Mouse (Mus musculus) hindbrain, embryonic 13.5 days (tissue): Measurements from ENCODE around the gene Nat8f1. TPM values are rescaled to one million over a fixed set of nuclear protein-coding genes. Genes with fewer than 3 reads are reported as not detected.
A peak's percentile ranks its signal among the peaks of the same experiment; 100 is the strongest.
"Not testable (repeated sequence)": the region's sequence is repeated elsewhere in the genome, so short reads cannot be mapped to it uniquely, and the experiment has no call there.

Source experiments
- ATAC-seq: fragments of 200-750 bp; cut with Nextera tagmentation; 2 replicates; pipeline ENCODE4 v1.8.0; 2017; ENCODE audit warnings: moderate TSS enrichment; ENCODE audit not compliant: low FRiP score
- H3K27ac ChIP-seq: fragments of 300-500 bp; sonication (generic); 2 replicates; pipeline ENCODE4 v1.5.1; 2015; ENCODE audit warnings: inconsistent platforms, mild to moderate bottlenecking, moderate library complexity
- H3K27me3 ChIP-seq: fragments of 300-500 bp; sonication (generic); 2 replicates; pipeline ENCODE4 v1.6.1; 2015; ENCODE audit warnings: mild to moderate bottlenecking, inconsistent platforms
- H3K36me3 ChIP-seq: fragments of 300-500 bp; sonication (generic); 2 replicates; pipeline ENCODE4 v1.6.1; 2015; ENCODE audit warnings: mild to moderate bottlenecking, inconsistent platforms
- H3K4me1 ChIP-seq: fragments of 300-500 bp; sonication (generic); replicated peaks from 2 replicates; pipeline ENCODE4 v1.6.1; 2015; ENCODE audit warnings: inconsistent platforms
- H3K4me2 ChIP-seq: fragments of 300-500 bp; sonication (generic); 2 replicates; pipeline ENCODE4 v1.6.1; 2015; ENCODE audit warnings: inconsistent platforms, mild to moderate bottlenecking, moderate library complexity
- H3K4me3 ChIP-seq: fragments of 300-500 bp; sonication (generic); 2 replicates; pipeline ENCODE4 v1.5.1; 2015; ENCODE audit warnings: mild to moderate bottlenecking, inconsistent platforms
- H3K9ac ChIP-seq: fragments of 300-500 bp; sonication (generic); 2 replicates; pipeline ENCODE4 v1.6.1; 2015; ENCODE audit warnings: mild to moderate bottlenecking, inconsistent platforms
- H3K9me3 ChIP-seq: fragments of 300-500 bp; sonication (generic); 2 replicates; pipeline ENCODE4 v1.6.1; 2016; ENCODE audit warnings: inconsistent platforms
- WGBS: fragments of 180-500 bp; shearing (Covaris S2); methylation state at CpG from one replicate; pipeline ENCODE4 v1.1.7; 2015; 5-methylcytosine and 5-hydroxymethylcytosine counted together
- polyA plus RNA-seq: library from polyadenylated mRNA; unstranded; fragments of >200 nt; fragmentation: Nextera tagmentation; extraction: Ambion mirVana; gene quantifications from 2 replicates; pipeline ENCODE4 v1.2.1, GENCODE M21; 2015

The Nat8f1 gene
- 16.0 and 20.0 TPM in 2 replicates for polyA plus RNA-seq

DNA sequence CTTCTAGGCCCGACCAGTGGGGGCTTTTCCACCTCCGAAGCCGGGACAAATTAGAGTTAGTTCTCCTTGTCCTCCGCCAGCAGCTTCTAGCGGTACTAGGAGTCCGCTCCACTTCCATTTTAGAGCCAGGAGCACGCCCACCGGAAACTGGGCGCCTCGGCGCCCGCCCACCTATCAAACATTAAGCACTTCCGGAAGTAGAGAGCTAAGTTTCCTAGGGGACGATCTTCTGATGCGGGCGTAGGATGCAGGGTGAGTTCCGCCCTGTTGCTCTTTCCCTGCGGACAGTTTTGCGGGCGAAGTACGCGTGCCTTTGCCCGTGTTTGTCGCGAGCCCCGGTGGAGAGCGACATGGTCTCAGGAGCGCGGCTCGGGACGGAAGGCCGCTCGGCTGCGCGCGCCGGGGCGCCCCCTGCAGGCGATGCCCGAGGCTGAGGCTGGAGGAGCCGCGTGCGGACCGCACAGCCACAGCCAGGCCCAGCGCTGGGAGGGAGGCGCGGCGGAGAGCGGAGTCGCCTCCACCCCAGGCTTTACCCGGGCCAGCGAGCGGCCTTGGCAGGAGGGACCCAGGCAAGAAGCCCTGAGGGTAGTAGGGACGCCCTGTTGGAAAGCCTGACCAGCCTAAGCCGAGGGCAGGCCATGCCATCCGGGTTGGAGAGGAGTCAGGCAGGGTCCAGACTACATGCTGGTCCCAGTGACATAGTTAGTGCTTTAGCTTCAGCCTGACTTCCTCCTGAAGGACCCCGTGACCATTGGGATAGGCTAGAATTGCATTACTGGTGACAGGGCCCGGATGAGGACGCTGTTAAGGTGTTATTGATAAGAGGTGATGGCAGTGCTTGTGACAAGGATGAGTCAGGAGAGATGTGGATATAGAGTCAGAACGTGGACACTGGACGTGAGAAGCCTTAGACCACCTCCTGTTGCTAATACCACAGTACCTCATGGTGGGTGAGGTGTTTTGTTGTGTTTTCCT, at the start of gene Nat8f1:
Gene Nat8f1 (minus strand): TSS at position 149 of the 975 bp plus-strand sequence.
- Histone ChIP-seq H3K4me3 (peak within 1 kb of the TSS; percentile 52), H3K4me1 (peaks cover 19% of the 10 kb centered on the region), H3K9ac (peak within 1 kb of the TSS; percentile 84), H3K27ac (peak within 1 kb of the TSS; percentile 91), H3K4me2 (peak within 1 kb of the TSS; percentile 82)
- H3K9me3 ChIP-seq, H3K36me3 ChIP-seq, H3K27me3 ChIP-seq: not testable (repeated sequence)
- under 1% methylated on average over 61 of the region's 61 CpGs for WGBS
- ATAC-seq: peak; percentile 97

DNA sequence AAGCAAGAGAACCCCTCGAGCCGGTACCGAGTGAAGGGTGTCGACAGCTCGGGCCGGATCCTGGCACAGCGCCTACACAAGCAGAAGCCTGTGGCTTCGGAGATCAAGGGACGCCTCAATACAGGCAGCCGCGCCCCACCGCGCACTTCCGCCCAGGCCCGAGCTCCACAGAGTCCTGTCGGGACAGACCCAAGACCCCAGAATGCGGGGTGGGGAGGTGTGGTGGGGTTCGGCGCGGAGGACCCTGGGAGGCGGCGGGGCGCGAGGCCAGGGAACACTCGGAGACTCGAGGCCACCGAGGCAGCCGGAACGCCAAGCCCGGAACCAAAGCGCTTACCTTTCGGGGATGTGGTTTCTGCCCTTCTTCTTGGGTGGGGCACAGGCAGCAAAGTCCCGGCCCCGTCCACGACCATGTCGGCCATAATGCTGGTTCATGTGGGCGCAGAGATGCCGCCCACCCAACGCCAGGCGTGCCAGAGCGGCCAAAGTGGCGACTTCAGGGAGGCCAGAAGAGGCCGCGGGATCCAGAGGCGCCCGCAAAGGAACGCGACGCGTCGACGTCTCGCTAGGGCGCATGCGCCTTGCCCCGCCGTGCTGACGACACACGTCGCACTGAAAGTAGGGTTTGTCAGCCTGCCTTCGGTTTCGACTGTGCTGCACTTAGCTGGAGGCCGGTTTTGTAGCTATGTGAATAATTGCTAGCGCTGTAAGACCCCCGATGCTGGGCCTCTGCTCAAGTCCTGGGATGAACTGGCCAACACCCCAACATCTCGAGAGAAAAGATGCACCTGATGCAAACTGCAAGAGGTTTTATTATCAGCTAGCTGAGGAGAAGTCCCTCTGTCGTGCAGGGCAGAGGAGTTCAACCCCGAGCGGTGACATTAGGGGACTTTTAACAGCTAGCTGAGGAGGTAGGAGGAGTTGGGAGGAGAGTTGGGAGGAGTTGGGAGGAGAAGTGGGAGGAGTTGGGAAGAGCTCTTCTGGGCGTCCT, 45.9 kb upstream of the Nat8f1 start, which contains the start of gene Dusp11:
Gene Dusp11 (minus strand): TSS at position 567 of the 991 bp plus-strand sequence.
- Histone ChIP-seq H3K9me3 (no peaks in the 10 kb centered on the region), H3K27ac (peak within 1 kb of the TSS; percentile 96), H3K4me2 (peak within 1 kb of the TSS; percentile 77), H3K9ac (peak within 1 kb of the TSS; percentile 92), H3K36me3 (peaks cover 20% of the 10 kb centered on the region), H3K27me3 (no peaks in the 10 kb centered on the region), H3K4me3 (peak within 1 kb of the TSS; percentile 84), H3K4me1 (peaks cover 32% of the 10 kb centered on the region)
- WGBS: under 1% methylated on average over 70 of the region's 70 CpGs
- ATAC-seq: peak; percentile 97

DNA sequence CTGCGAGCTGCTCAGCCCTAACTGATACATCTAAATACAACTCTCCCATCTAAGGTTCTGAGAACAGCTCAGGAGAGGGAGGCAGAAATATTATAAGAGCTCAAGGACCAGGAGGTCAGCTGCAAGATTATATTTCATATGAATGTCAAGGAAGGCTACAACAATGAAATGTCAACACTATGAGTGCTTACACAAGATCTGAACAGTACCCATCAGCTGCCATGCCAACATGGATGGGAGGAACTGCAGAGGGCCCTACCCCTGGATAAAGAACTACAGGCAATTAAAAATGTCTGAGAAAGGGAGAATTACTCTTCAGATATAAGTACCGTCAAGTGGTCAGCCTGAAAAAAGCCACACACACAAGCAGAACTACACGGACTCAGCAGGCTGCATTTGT, 42.1 kb upstream of the Nat8f1 start:
- no peaks in the 10 kb centered on the region for H3K9me3 ChIP-seq
- H3K27ac ChIP-seq: no peak overlapping the region
- 92% methylated on average over 3 of the region's 3 CpGs for WGBS
- ATAC-seq: no peak
- H3K36me3 ChIP-seq: peaks cover 53% of the 10 kb centered on the region
- no peak overlapping the region for H3K4me2 ChIP-seq
- H3K9ac ChIP-seq: no peak overlapping the region
- no peak overlapping the region for H3K4me3 ChIP-seq
- peaks cover 31% of the 10 kb centered on the region for H3K4me1 ChIP-seq
- H3K27me3 ChIP-seq: no peaks in the 10 kb centered on the region

DNA sequence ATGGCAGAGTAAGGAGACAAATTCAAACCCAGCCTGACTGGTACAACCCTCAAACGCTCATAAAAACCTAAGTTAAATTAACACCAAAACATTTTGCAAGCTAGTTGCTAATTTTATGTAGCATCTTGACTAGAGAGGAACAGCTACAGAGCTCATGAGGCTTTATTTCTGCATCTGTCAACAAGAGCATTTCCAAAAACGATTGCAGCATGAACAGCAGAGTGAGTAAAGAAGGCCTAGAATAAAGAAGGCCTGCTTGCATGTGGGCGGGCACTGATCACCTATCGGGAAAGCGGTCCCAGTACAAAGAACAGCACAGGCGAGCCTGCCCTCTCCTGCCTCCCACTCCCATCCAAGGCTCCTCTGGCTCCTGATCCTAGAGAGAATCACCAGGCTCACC, 33.1 kb upstream of the Nat8f1 start:
- Histone ChIP-seq H3K4me1 (no peaks in the 10 kb centered on the region), H3K36me3 (peaks cover 91% of the 10 kb centered on the region), H3K9me3 (no peaks in the 10 kb centered on the region), H3K4me3 (no peak overlapping the region), H3K27ac (no peak overlapping the region), H3K9ac (no peak overlapping the region), H3K27me3 (no peaks in the 10 kb centered on the region), H3K4me2 (no peak overlapping the region)
- ATAC-seq: no peak
- 85% methylated on average over 6 of the region's 6 CpGs for WGBS

DNA sequence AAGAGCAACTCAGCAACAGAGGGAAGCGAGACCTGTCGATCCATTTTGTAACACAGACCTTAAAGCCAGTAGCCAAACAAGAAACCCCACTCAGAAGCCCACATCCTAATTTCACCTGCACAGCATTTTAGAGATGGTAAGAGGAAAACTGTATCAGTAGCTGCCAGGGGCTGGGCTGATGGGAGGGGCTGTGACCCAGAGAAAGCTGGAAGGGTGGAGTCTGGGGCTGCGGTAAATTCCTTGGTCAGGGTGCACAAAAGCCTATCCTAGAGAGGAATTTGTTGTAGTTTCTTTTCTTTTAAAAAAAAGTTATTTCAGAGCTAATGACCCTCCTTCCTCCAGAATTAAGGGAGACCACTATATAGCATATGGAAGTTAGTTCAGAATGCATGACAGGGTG, 27.0 kb upstream of the Nat8f1 start:
- no peak overlapping the region for H3K4me2 ChIP-seq
- H3K9ac ChIP-seq: no peak overlapping the region
- H3K4me3 ChIP-seq: no peak overlapping the region
- H3K4me1 ChIP-seq: no peaks in the 10 kb centered on the region
- H3K27ac ChIP-seq: no peak overlapping the region
- H3K36me3 ChIP-seq: peaks cover 54% of the 10 kb centered on the region
- 95% methylated on average over 3 of the region's 3 CpGs for WGBS
- no peak for ATAC-seq
- H3K27me3 ChIP-seq: no peaks in the 10 kb centered on the region
- no peaks in the 10 kb centered on the region for H3K9me3 ChIP-seq

DNA sequence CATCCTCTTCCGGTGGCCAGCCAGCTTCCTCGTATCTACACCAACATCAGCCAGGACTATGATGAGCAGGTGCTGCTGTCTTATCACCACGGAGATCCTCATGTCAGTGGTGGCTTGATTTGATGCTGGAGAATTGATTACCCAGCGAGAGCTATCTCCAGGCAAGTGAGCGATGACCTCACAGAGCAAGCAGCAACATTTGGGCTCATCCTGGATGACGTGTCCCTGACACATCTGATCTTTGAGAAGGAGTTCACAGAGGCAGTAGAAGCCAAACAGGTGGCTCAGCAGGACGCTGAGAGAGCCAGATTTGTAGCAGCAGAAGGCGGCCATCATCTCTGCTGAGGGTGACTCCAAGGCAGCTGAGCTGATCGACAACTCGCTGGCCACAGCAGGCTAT, 23.2 kb upstream of the Nat8f1 start:
- no peak for ATAC-seq
- no peak overlapping the region for H3K27ac ChIP-seq
- H3K9ac ChIP-seq: no peak overlapping the region
- H3K4me3 ChIP-seq: no peak overlapping the region
- H3K4me2 ChIP-seq: no peak overlapping the region
- no peaks in the 10 kb centered on the region for H3K27me3 ChIP-seq
- 81% methylated on average over 10 of the region's 10 CpGs for WGBS
- H3K9me3 ChIP-seq: no peaks in the 10 kb centered on the region
- H3K4me1 ChIP-seq: no peaks in the 10 kb centered on the region; the same call in 1 of the 2 replicates
- H3K36me3 ChIP-seq: peaks cover 18% of the 10 kb centered on the region

DNA sequence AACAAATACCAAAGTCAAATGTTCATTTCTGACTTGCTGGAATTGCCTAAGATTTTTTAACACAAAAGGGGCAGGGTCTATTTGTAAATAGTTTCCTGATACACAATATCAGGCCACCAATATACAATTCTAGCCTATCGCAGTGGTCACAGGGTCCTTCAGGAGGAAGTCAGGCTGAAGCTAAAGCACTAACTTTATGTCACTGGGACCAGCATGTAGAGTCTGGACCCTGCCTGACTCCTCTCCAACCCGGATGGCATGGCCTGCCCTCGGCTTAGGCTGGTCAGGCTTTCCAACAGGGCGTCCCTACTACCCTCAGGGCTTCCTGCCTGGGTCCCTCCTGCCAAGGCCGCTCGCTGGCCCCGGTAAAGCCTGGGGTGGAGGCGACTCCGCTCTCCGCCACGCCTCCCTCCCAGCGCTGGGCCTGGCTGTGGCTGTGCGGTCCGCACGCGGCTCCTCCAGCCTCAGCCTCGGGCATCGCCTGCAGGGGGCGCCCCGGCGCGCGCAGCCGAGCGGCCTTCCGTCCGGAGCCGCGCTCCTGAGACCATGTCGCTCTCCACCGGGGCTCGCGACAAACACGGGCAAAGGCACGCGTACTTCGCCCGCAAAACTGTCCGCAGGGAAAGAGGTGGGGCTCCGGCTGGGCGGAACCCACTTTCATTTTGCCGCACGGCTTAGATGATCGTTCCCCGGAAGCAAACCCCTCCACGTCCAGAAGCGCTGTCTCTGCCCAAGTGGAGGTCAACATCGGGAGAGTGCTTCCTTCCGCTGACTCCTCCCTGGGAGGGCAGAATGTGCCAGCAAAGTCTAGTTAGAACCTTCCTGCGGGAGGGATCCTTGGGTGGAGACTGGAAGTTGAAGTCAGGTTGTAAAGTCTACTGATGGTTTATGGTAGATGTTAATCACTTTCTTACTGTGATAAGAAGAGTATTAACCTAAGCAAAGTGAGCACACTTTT, 21.3 kb upstream of the Nat8f1 start:
- Histone ChIP-seq H3K9ac (peak overlapping the region; percentile 71), H3K4me3 (peak overlapping the region; percentile 46), H3K4me2 (peak overlapping the region; percentile 58), H3K27ac (peak overlapping the region; percentile 48; the same call in 1 of the 2 replicates), H3K36me3 (peaks cover 20% of the 10 kb centered on the region)
- peak; percentile 97 for ATAC-seq
- not testable (repeated sequence) for H3K4me1 ChIP-seq, H3K9me3 ChIP-seq, H3K27me3 ChIP-seq
- 2% methylated on average over 37 of the region's 50 CpGs for WGBS

DNA sequence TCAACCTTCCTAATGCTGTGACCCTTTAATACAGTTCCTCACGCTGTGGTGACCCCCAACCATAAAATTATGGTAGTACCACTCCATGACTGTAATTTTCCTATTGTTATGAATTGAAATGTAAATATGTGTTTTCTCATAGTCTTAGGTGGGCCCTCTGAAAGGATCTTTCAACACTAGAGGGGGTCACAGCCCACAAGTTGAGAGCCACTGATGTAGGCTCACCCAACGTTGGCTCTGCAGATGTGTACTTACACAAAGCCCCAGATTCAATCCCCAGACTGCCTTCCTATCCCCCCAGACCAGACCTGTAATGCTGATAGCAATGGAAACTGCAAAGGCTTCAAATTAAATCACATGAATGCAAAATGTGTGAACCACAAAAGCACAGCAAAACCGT, 20.2 kb upstream of the Nat8f1 start:
- Histone ChIP-seq H3K4me1 (no peaks in the 10 kb centered on the region; the same call in 1 of the 2 replicates), H3K27me3 (no peaks in the 10 kb centered on the region), H3K27ac (no peak overlapping the region), H3K4me2 (no peak overlapping the region), H3K36me3 (peaks cover 24% of the 10 kb centered on the region), H3K9me3 (no peaks in the 10 kb centered on the region), H3K4me3 (no peak overlapping the region), H3K9ac (no peak overlapping the region)
- ATAC-seq: no peak
- 68% methylated on average over 3 of the region's 3 CpGs for WGBS

DNA sequence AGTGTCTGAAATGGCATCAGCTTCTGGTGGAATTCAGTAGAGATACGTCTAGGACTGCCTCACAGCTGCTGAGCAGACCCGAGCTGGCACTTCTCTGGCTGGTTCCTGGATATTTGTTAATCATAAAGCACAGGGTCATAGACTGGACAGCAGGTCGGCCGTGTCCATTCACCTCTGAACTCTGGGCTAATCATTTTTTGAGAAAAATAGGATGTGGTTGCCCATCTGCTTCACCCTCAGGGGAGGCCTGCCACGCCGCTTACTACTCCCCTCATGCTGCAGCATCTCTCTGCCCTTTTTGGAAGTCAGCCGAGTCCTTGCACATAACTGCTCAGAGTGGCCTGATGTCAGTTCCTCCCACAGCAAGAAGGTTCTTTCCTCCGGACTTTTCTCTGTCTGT, 18.6 kb upstream of the Nat8f1 start:
- H3K4me3 ChIP-seq: no peak overlapping the region
- no peaks in the 10 kb centered on the region for H3K27me3 ChIP-seq
- no peak overlapping the region for H3K4me2 ChIP-seq
- no peaks in the 10 kb centered on the region; the same call in 1 of the 2 replicates for H3K4me1 ChIP-seq
- H3K9me3 ChIP-seq: no peaks in the 10 kb centered on the region
- H3K9ac ChIP-seq: 0 out of 2 replicates have a peak overlapping the region, but pooled peaks have one; percentile 9
- ATAC-seq: no peak
- peaks cover 38% of the 10 kb centered on the region for H3K36me3 ChIP-seq
- 84% methylated on average over 8 of the region's 8 CpGs for WGBS
- no peak overlapping the region for H3K27ac ChIP-seq

DNA sequence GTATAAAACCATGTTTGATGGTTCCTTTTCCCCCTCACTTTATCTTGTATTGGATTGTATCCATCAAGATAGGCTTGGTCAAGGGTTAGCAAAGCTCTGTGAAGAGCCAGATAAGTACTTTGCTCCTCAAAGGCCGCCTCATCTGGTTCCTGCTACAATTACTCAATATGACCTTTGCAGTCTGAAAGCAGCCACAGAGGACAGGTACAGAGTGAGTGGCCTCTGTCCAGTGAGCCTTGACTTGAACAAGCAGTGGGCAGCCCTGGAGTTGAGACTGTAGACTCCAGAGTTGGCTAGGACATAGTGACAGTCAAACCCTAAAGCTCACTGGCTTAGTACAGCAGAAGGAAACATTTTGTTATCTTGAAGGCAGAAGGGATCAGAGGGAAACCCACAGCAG, 13.8 kb upstream of the Nat8f1 start:
- H3K27ac ChIP-seq: no peak overlapping the region
- H3K4me3 ChIP-seq: no peak overlapping the region
- no peaks in the 10 kb centered on the region for H3K4me1 ChIP-seq
- H3K9me3 ChIP-seq: no peaks in the 10 kb centered on the region
- no peaks in the 10 kb centered on the region for H3K27me3 ChIP-seq
- 100% methylated on average over 1 of the region's 1 CpGs for WGBS
- ATAC-seq: no peak
- H3K4me2 ChIP-seq: no peak overlapping the region
- H3K9ac ChIP-seq: no peak overlapping the region
- H3K36me3 ChIP-seq: peaks cover 81% of the 10 kb centered on the region
